Comparison of ENCODE assay signal across 11 mouse cellular contexts in genomic region chr6:54708646-54709045, GRCm38 (mm10).
"Had no signal": no experiment of that assay in that cellular context is flagged by ENCODE, and none has a peak within 500 bp of the region (broad histone marks: within the 10 kb centered on the region; RNA-seq: fewer than 3 reads in every experiment).

No protein-coding gene starts in this region.

- DNase-seq: liver, postnatal 0 days; lung, adult 2 months; lung, postnatal 4 days; midbrain, embryonic 14.5 days; retina, postnatal 1 day; right cerebral cortex, adult 18-20 months; right cerebral cortex, postnatal 25 days; right cerebral cortex, postnatal 4 days; spleen, adult 18-20 months; thymus, postnatal 14 days; thymus, postnatal 36 days had no signal
